Mouse (Mus musculus): Measurements from ENCODE around the gene Uckl1. TPM values are rescaled to one million over a fixed set of nuclear protein-coding genes. Genes with fewer than 3 reads are reported as not detected.
A peak's percentile ranks its signal among the peaks of the same experiment; 100 is the strongest.

The Uckl1 gene
- polyA plus RNA-seq, 1 experiment, result 53.4 TPM

- no peaks in the 10 kb centered on the region for H3K27me3 ChIP-seq (ENCODE audit: control insufficient read depth, insufficient read depth, insufficient read length)
- peaks cover 31% of the 10 kb centered on the region for H3K36me3 ChIP-seq (ENCODE audit: control insufficient read depth, insufficient read depth)
- no peaks in the 10 kb centered on the region for H3K79me2 ChIP-seq (ENCODE audit: control insufficient read depth, insufficient read depth)
- no peak overlapping the region for H3K4me2 ChIP-seq (ENCODE audit: low read depth)
- no peak overlapping the region for H3ac ChIP-seq (ENCODE audit: control insufficient read depth, insufficient read length)
- TF ChIP-seq MYOD1 (IDR thresholded peaks at IDR 0.05; ENCODE audit: control insufficient read depth in 1 of 3, insufficient read length in 2 of 3, low read depth in 2 of 3) (no peak), E2F4 (IDR thresholded peaks at IDR 0.05; ENCODE audit: insufficient read depth) (no peak), SRF (IDR thresholded peaks at IDR 0.05; ENCODE audit: control insufficient read depth, insufficient read length, low read depth) (no peak), POLR2AphosphoS2 (IDR thresholded peaks at IDR 0.05; ENCODE audit: insufficient read length, low read depth) (no peak), TCF12 (IDR thresholded peaks at IDR 0.05; ENCODE audit: insufficient read depth, poor library complexity, severe bottlenecking) (no peak), MAX (IDR thresholded peaks at IDR 0.05; ENCODE audit: low read depth) (no peak), MYOG (IDR thresholded peaks at IDR 0.05; ENCODE audit: control insufficient read depth in 1 of 3, insufficient read depth in 1 of 3, insufficient read length in 2 of 3, low read depth in 2 of 3) (no peak), POLR2A (IDR thresholded peaks at IDR 0.05; ENCODE audit: insufficient read length, low read depth) (no peak), TCF3 (IDR thresholded peaks at IDR 0.05; ENCODE audit: insufficient read length, low read depth) (no peak), USF1 (IDR thresholded peaks at IDR 0.05; ENCODE audit: low read depth) (no peak), CEBPB (IDR thresholded peaks at IDR 0.05; ENCODE audit: insufficient read depth, poor library complexity, severe bottlenecking) (no peak), REST (IDR thresholded peaks at IDR 0.05; ENCODE audit: insufficient read depth, insufficient read length) (no peak)
- no peak overlapping the region for H3K4me3 ChIP-seq
These were observed 34.2 kb upstream of the Uckl1 start for GRCm38 (mm10) chr2:181618761-181619495.

- Histone ChIP-seq H3K4me3 (peak overlapping the region; percentile 87), H3K79me2 (ENCODE audit: control insufficient read depth, insufficient read depth) (peaks cover 35% of the 10 kb centered on the region), H3K27me3 (ENCODE audit: control insufficient read depth, insufficient read depth, insufficient read length) (no peaks in the 10 kb centered on the region), H3K4me2 (ENCODE audit: low read depth) (peak overlapping the region; percentile 95), H3K36me3 (ENCODE audit: control insufficient read depth, insufficient read depth) (no peaks in the 10 kb centered on the region), H3ac (ENCODE audit: control insufficient read depth, insufficient read length) (no peak overlapping the region)
- TF ChIP-seq MYOG (IDR thresholded peaks at IDR 0.05; ENCODE audit: control insufficient read depth in 1 of 3, insufficient read depth in 1 of 3, insufficient read length in 2 of 3, low read depth in 2 of 3), result no peak
- no peak for TF ChIP-seq TCF12 (IDR thresholded peaks at IDR 0.05; ENCODE audit: insufficient read depth, poor library complexity, severe bottlenecking)
- TF ChIP-seq SRF (IDR thresholded peaks at IDR 0.05; ENCODE audit: control insufficient read depth, insufficient read length, low read depth), result no peak
- TF ChIP-seq USF1 (IDR thresholded peaks at IDR 0.05; ENCODE audit: low read depth), result no peak
- TF ChIP-seq MAX (IDR thresholded peaks at IDR 0.05; ENCODE audit: low read depth), result no peak
- no peak for TF ChIP-seq CEBPB (IDR thresholded peaks at IDR 0.05; ENCODE audit: insufficient read depth, poor library complexity, severe bottlenecking)
- TF ChIP-seq POLR2A (IDR thresholded peaks at IDR 0.05; ENCODE audit: insufficient read length, low read depth), result no peak
- TF ChIP-seq REST (IDR thresholded peaks at IDR 0.05; ENCODE audit: insufficient read depth, insufficient read length), result no peak
- TF ChIP-seq TCF3 (IDR thresholded peaks at IDR 0.05; ENCODE audit: insufficient read length, low read depth), result no peak
- TF ChIP-seq E2F4 (IDR thresholded peaks at IDR 0.05; ENCODE audit: insufficient read depth), result no peak
These were observed 17.7 kb upstream of the Uckl1 start for GRCm38 (mm10) chr2:181602367-181602766.

GRCm38 (mm10) chr2:181601751-181602145 lies 17.1 kb upstream of the Uckl1 start:
- Histone ChIP-seq H3K27me3 (ENCODE audit: control insufficient read depth, insufficient read depth, insufficient read length) (no peaks in the 10 kb centered on the region), H3ac (ENCODE audit: control insufficient read depth, insufficient read length) (peak overlapping the region; percentile 69), H3K36me3 (ENCODE audit: control insufficient read depth, insufficient read depth) (no peaks in the 10 kb centered on the region), H3K4me3 (peak overlapping the region; percentile 87), H3K4me2 (ENCODE audit: low read depth) (peak overlapping the region; percentile 95), H3K79me2 (ENCODE audit: control insufficient read depth, insufficient read depth) (peaks cover 35% of the 10 kb centered on the region)
- TF ChIP-seq TCF12 (IDR thresholded peaks at IDR 0.05; ENCODE audit: insufficient read depth, poor library complexity, severe bottlenecking) (no peak), USF1 (IDR thresholded peaks at IDR 0.05; ENCODE audit: low read depth) (no peak), MYOG (IDR thresholded peaks at IDR 0.05; ENCODE audit: control insufficient read depth in 1 of 3, insufficient read depth in 1 of 3, insufficient read length in 2 of 3, low read depth in 2 of 3) (no peak), SRF (IDR thresholded peaks at IDR 0.05; ENCODE audit: control insufficient read depth, insufficient read length, low read depth) (no peak), CEBPB (IDR thresholded peaks at IDR 0.05; ENCODE audit: insufficient read depth, poor library complexity, severe bottlenecking) (no peak)

GRCm38 (mm10) chr2:181600828-181601750 lies 16.4 kb upstream of the Uckl1 start:
- TF ChIP-seq MAX (IDR thresholded peaks at IDR 0.05; ENCODE audit: low read depth), result no peak
- no peak for TF ChIP-seq TCF3 (IDR thresholded peaks at IDR 0.05; ENCODE audit: insufficient read length, low read depth)
- TF ChIP-seq MYOG (IDR thresholded peaks at IDR 0.05; ENCODE audit: control insufficient read depth in 1 of 3, insufficient read depth in 1 of 3, insufficient read length in 2 of 3, low read depth in 2 of 3), result peak in 1 of 3 experiments; percentile 5
- peak; percentile 31 for TF ChIP-seq SRF (IDR thresholded peaks at IDR 0.05; ENCODE audit: control insufficient read depth, insufficient read length, low read depth)
- TF ChIP-seq MYOD1 (IDR thresholded peaks at IDR 0.05; ENCODE audit: control insufficient read depth in 1 of 3, insufficient read length in 2 of 3, low read depth in 2 of 3), result no peak
- no peak for TF ChIP-seq USF1 (IDR thresholded peaks at IDR 0.05; ENCODE audit: low read depth)
- peak; percentile 94 for TF ChIP-seq POLR2A (IDR thresholded peaks at IDR 0.05; ENCODE audit: insufficient read length, low read depth)
- no peak for TF ChIP-seq REST (IDR thresholded peaks at IDR 0.05; ENCODE audit: insufficient read depth, insufficient read length)
- TF ChIP-seq E2F4 (IDR thresholded peaks at IDR 0.05; ENCODE audit: insufficient read depth), result no peak
- TF ChIP-seq CEBPB (IDR thresholded peaks at IDR 0.05; ENCODE audit: insufficient read depth, poor library complexity, severe bottlenecking), result no peak
- no peak for TF ChIP-seq TCF12 (IDR thresholded peaks at IDR 0.05; ENCODE audit: insufficient read depth, poor library complexity, severe bottlenecking)
- TF ChIP-seq POLR2AphosphoS2 (IDR thresholded peaks at IDR 0.05; ENCODE audit: insufficient read length, low read depth), result peak; percentile 91
- Histone ChIP-seq H3K36me3 (ENCODE audit: control insufficient read depth, insufficient read depth) (no peaks in the 10 kb centered on the region), H3K4me2 (ENCODE audit: low read depth) (peak overlapping the region; percentile 95), H3K4me3 (peak overlapping the region; percentile 87), H3ac (ENCODE audit: control insufficient read depth, insufficient read length) (peak overlapping the region; percentile 69), H3K79me2 (ENCODE audit: control insufficient read depth, insufficient read depth) (peaks cover 35% of the 10 kb centered on the region), H3K27me3 (ENCODE audit: control insufficient read depth, insufficient read depth, insufficient read length) (no peaks in the 10 kb centered on the region)

Data from myocyte (in vitro differentiated cells).